Mouse (Mus musculus) C2C12 (cell line): Measurements from ENCODE around the gene Tmem131.

Experiments
- CTCF ChIP-seq: IDR thresholded peaks from one replicate; pipeline ENCODE4 v1.5.1; 2011; ENCODE audit not compliant: control insufficient read depth, insufficient read depth, insufficient read length
- MYOD1 ChIP-seq: IDR thresholded peaks from one replicate; pipeline ENCODE4 v1.6.1; 2011; ENCODE audit warnings: low read depth; ENCODE audit not compliant: control insufficient read depth, insufficient read length
- MYOG ChIP-seq: IDR thresholded peaks from one replicate; pipeline ENCODE4 v1.6.1; 2011; ENCODE audit not compliant: control insufficient read depth, insufficient read length; ENCODE audit errors: extremely low read depth
- USF1 ChIP-seq: IDR thresholded peaks from one replicate; pipeline ENCODE4 v1.6.1; 2011; ENCODE audit warnings: low read depth, mild to moderate bottlenecking, control low read depth, moderate library complexity

GRCm38 (mm10) chr1:36937015-36937414, 6.5 kb downstream of the Tmem131 start:
- TF ChIP-seq CTCF, result no peak
- no peak for TF ChIP-seq MYOG
- no peak for TF ChIP-seq MYOD1
- no peak for TF ChIP-seq USF1
